Mouse (Mus musculus) forebrain, embryonic 11.5 days (tissue): Measurements from ENCODE around the gene Camk2n1. TPM values are rescaled to one million over a fixed set of nuclear protein-coding genes. Genes with fewer than 3 reads are reported as not detected.
A peak's percentile ranks its signal among the peaks of the same experiment; 100 is the strongest.

Source experiments
- ATAC-seq: fragments of 200-750 bp; cut with Nextera tagmentation; replicated peaks from 2 replicates; pipeline ENCODE4 v1.8.0; 2017; ENCODE audit warnings: moderate TSS enrichment; ENCODE audit not compliant: low FRiP score
- DNase-seq: peaks from one replicate; pipeline ENCODE4 v3.0.0-alpha.2; 2017; ENCODE audit warnings: low spot score
- H3K27ac ChIP-seq: fragments of 300-500 bp; sonication (generic); 2 replicates; pipeline ENCODE4 v1.5.1; 2014; ENCODE audit warnings: low read depth, low read length
- H3K27me3 ChIP-seq: fragments of 300-500 bp; sonication (generic); 2 replicates; pipeline ENCODE4 v1.6.1; 2014; ENCODE audit warnings: mild to moderate bottlenecking, low read length, mixed read lengths; ENCODE audit not compliant: control insufficient read depth, insufficient read depth
- H3K36me3 ChIP-seq: fragments of 300-500 bp; sonication (generic); 2 replicates; pipeline ENCODE4 v1.6.1; 2014; ENCODE audit warnings: mild to moderate bottlenecking, low read length, moderate library complexity, mixed read lengths; ENCODE audit not compliant: control insufficient read depth, insufficient read depth
- H3K4me1 ChIP-seq: fragments of 300-500 bp; sonication (generic); replicated peaks from 2 replicates; pipeline ENCODE4 v1.6.1; 2014; ENCODE audit warnings: low read length, mixed read lengths; ENCODE audit not compliant: control insufficient read depth, insufficient read depth
- H3K4me2 ChIP-seq: fragments of 300-500 bp; sonication (generic); 2 replicates; pipeline ENCODE4 v1.6.1; 2014; ENCODE audit warnings: low read depth, mild to moderate bottlenecking, low read length, moderate library complexity, mixed read lengths; ENCODE audit not compliant: severe bottlenecking
- H3K4me3 ChIP-seq: fragments of 300-500 bp; sonication (generic); 2 replicates; pipeline ENCODE4 v1.5.1; 2014; ENCODE audit warnings: low read depth, low read length
- H3K9ac ChIP-seq: fragments of 300-500 bp; sonication (generic); 2 replicates; pipeline ENCODE4 v1.6.1; 2014; ENCODE audit warnings: low read length
- H3K9me3 ChIP-seq: fragments of 300-500 bp; sonication (generic); 2 replicates; pipeline ENCODE4 v1.6.1; 2016; ENCODE audit warnings: low read length, mixed read lengths; ENCODE audit not compliant: control insufficient read depth
- WGBS: fragments of 180-500 bp; shearing (Covaris S2); extraction: QIAGEN DNeasy Blood & Tissue Kit; methylation state at CpG from one replicate; pipeline ENCODE4 v1.1.7; 2014; 5-methylcytosine and 5-hydroxymethylcytosine counted together
- polyA plus RNA-seq: library from polyadenylated mRNA; unstranded; fragments of >200 nt; fragmentation: Nextera tagmentation; extraction: Ambion mirVana; gene quantifications from 2 replicates; pipeline ENCODE4 v1.2.1, GENCODE M21; 2014

Gene Camk2n1
- polyA plus RNA-seq, 1 experiment from 2014 or later: 2.5 TPM

DNA sequence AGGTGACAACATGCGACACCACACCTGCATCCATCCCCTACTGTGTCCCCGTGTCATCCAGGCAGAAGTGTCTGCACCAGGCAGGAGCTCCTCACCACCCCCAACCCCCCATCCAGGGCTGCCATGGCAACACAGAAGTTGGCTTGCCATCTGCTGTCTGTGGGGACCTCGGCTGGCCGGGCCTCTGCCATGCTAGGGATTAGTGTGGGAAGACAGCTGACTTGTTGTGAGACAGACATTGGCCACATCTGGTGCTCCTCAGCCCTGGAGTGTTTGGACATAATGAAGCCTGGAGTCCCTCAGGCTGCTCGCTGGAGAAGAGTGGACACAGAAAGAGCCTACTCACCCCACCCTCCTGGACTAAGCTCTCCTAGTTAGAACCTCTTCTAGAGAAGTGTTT is 40.8 kb downstream of the Camk2n1 start:
- H3K27ac ChIP-seq: peak overlapping the region; percentile 62
- no peaks in the 10 kb centered on the region for H3K36me3 ChIP-seq
- WGBS: 22% methylated on average over 5 of the region's 5 CpGs
- no peaks in the 10 kb centered on the region; the same call in none of the 2 replicates for H3K27me3 ChIP-seq
- DNase-seq: peak; percentile 72
- H3K4me2 ChIP-seq: no peak overlapping the region
- no peak overlapping the region for H3K9ac ChIP-seq
- no peaks in the 10 kb centered on the region for H3K9me3 ChIP-seq
- peak; percentile 75 for ATAC-seq
- H3K4me1 ChIP-seq: peaks cover 18% of the 10 kb centered on the region
- no peak overlapping the region for H3K4me3 ChIP-seq

DNA sequence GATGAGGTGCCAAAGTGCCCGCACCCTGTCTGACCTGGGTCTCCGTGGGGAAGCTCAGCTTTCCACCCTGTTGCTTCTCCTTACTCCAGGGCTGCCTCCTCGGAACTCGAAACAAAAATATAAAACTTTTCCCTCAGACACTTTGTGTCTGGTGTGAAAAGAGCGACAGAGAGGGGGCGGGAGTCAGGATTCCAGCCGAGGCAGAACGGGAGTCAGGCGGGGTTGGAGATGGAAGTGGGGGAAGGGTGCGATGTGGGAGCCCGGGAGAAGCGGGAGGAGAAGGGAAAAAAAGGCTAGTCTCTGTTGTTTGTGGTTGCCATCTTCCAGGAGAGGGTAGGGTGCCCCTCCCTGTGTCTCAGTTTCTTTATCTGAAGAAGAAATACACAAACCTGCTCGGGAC is 41.7 kb downstream of the Camk2n1 start:
- H3K27ac ChIP-seq: 0 out of 2 replicates have a peak overlapping the region, but pooled peaks have one; percentile 53
- H3K27me3 ChIP-seq: no peaks in the 10 kb centered on the region; the same call in none of the 2 replicates
- H3K4me2 ChIP-seq: no peak overlapping the region
- peaks cover 18% of the 10 kb centered on the region for H3K4me1 ChIP-seq
- H3K9ac ChIP-seq: peak overlapping the region; percentile 17; the same call in 1 of the 2 replicates
- ATAC-seq: no peak
- H3K9me3 ChIP-seq: no peaks in the 10 kb centered on the region
- 11% methylated on average over 13 of the region's 13 CpGs for WGBS
- DNase-seq: no peak
- H3K4me3 ChIP-seq: no peak overlapping the region
- H3K36me3 ChIP-seq: no peaks in the 10 kb centered on the region

DNA sequence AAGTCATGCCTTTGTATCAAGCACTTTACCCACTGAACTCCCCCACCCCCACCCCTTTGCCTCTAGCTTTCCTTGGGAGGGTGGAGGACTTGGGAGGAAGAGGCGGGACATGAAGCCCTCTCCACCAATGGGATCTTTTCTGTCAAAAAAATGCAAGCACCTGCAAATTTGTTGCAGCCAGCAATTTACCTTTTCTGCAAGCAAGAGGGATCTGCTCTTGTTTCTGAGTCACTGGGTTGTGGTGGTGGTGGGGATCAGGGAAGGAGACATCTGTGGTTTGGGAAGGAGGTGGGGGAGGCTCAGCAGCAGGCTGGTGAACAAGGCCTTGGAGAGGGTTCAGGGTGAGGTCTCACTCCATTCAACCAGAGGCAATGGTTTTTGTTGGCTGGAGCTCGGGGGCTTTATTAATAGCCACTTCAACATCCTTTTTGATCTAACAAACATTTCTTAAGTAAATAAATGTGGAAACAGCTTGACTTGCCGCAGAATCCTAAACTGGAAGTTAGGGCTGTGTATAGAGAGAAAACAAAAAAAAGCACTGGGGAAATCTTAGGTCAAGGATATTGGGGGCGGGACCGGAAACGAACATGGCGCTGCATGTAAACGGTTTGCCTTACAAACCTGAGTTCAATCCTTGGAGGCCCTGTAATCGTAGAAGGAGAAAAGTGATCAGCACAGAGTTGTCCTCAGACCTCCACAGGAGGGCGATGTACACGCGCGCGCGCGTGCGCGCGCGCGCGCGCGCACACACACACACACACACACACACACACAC is 42.8 kb downstream of the Camk2n1 start:
- WGBS: 81% methylated on average over 16 of the region's 24 CpGs
- Histone ChIP-seq H3K4me2 (no peak overlapping the region), H3K27me3 (no peaks in the 10 kb centered on the region; the same call in none of the 2 replicates), H3K9ac (no peak overlapping the region), H3K9me3 (no peaks in the 10 kb centered on the region), H3K27ac (no peak overlapping the region), H3K4me1 (peaks cover 18% of the 10 kb centered on the region), H3K4me3 (no peak overlapping the region), H3K36me3 (no peaks in the 10 kb centered on the region)
- ATAC-seq: no peak
- no peak for DNase-seq

- DNase-seq: no peak
- Histone ChIP-seq H3K4me1 (peaks cover 11% of the 10 kb centered on the region), H3K4me2 (no peak overlapping the region), H3K36me3 (no peaks in the 10 kb centered on the region), H3K27ac (no peak overlapping the region), H3K4me3 (no peak overlapping the region), H3K27me3 (no peaks in the 10 kb centered on the region), H3K9ac (no peak overlapping the region), H3K9me3 (no peaks in the 10 kb centered on the region)
- 84% methylated on average over 21 of the region's 21 CpGs for WGBS
- ATAC-seq: no peak
These were observed 45.9 kb downstream of the Camk2n1 start for GRCm38 (mm10) chr4:138499856-138500645.

- Histone ChIP-seq H3K9me3 (no peaks in the 10 kb centered on the region), H3K27me3 (no peaks in the 10 kb centered on the region), H3K4me2 (no peak overlapping the region), H3K4me3 (no peak overlapping the region), H3K27ac (no peak overlapping the region), H3K4me1 (peaks cover 6% of the 10 kb centered on the region; the same call in 1 of the 2 replicates), H3K9ac (no peak overlapping the region), H3K36me3 (no peaks in the 10 kb centered on the region)
- 78% methylated on average over 5 of the region's 5 CpGs for WGBS
- DNase-seq: no peak
- ATAC-seq: no peak
These were observed 46.9 kb downstream of the Camk2n1 start for GRCm38 (mm10) chr4:138501048-138501447.

GRCm38 (mm10) chr4:138504632-138505101 is 50.6 kb downstream of the Camk2n1 start:
- Histone ChIP-seq H3K4me2 (peak overlapping the region; percentile 43), H3K36me3 (no peaks in the 10 kb centered on the region), H3K4me3 (0 out of 2 replicates have a peak overlapping the region, but pooled peaks have one; percentile 7), H3K9ac (peak overlapping the region; percentile 27; the same call in 1 of the 2 replicates), H3K27me3 (no peaks in the 10 kb centered on the region), H3K27ac (peak overlapping the region; percentile 66), H3K9me3 (no peaks in the 10 kb centered on the region), H3K4me1 (peaks cover 5% of the 10 kb centered on the region; the same call in 1 of the 2 replicates)
- DNase-seq: peak; percentile 82
- 1% methylated on average over 16 of the region's 16 CpGs for WGBS
- ATAC-seq: peak; percentile 84

DNA sequence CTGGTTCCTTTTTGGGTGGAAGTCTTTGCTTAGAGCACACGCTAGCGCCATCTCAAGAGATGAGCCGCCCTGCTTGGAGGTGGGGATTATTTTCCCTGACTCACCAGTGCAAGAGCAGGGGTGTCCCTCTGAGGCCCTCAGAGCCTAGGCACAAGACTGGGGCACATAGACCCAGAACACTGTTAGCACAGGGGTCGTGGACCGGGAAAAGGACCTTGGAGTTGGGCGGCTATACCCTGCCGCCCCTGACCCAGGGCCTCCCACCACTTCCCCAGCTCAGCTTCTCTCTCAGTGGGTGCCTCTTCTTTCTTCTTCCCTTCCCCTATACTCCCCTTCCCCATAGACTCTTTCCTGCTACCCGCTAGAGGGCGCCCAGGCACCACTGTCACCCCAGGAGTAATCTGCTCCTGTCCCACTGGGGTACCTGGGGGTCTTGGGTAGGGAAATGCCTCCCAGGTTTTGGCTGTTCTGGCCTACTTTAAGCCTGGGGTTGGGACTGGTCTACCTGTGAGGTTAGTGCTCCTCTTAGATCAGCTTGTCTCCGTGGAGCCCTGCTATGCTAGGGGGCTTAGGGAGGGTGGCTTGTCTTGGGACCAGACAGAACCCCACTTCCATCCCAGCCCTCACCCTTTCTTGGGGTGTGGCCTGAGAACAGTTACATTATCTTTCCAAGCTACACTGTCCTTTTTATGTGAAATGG is 51.2 kb downstream of the Camk2n1 start:
- Histone ChIP-seq H3K4me1 (peaks cover 5% of the 10 kb centered on the region; the same call in 1 of the 2 replicates), H3K27me3 (no peaks in the 10 kb centered on the region), H3K9me3 (no peaks in the 10 kb centered on the region), H3K4me3 (no peak overlapping the region), H3K36me3 (no peaks in the 10 kb centered on the region), H3K9ac (peak overlapping the region; percentile 27; the same call in 1 of the 2 replicates), H3K27ac (peak overlapping the region; percentile 66), H3K4me2 (peak overlapping the region; percentile 43; the same call in 1 of the 2 replicates)
- DNase-seq (peak; percentile 76), ATAC-seq (peak; percentile 63)
- 3% methylated on average over 10 of the region's 10 CpGs for WGBS

GRCm38 (mm10) chr4:138507903-138508302 is 53.8 kb downstream of the Camk2n1 start:
- no peak overlapping the region for H3K27ac ChIP-seq
- H3K9ac ChIP-seq: no peak overlapping the region
- peaks cover 5% of the 10 kb centered on the region; the same call in 1 of the 2 replicates for H3K4me1 ChIP-seq
- WGBS: 68% methylated on average over 6 of the region's 6 CpGs
- no peaks in the 10 kb centered on the region for H3K9me3 ChIP-seq
- DNase-seq (no peak), ATAC-seq (no peak)
- no peaks in the 10 kb centered on the region for H3K27me3 ChIP-seq
- no peak overlapping the region for H3K4me2 ChIP-seq
- no peak overlapping the region for H3K4me3 ChIP-seq
- H3K36me3 ChIP-seq: no peaks in the 10 kb centered on the region
